Mouse (Mus musculus) lung, postnatal 4 days (tissue): ENCODE measurements at regions not wholly inside any gene's neighbourhood (a gene's known extent, or its start where the extent isn't known, plus 50 kb on each side); places are given as distances from the start of the nearest gene placed in this dataset.
"Not testable (repeated sequence)": the region's sequence is repeated elsewhere in the genome, so short reads cannot be mapped to it uniquely, and the experiment has no call there.

ENCODE experiments used
- DNase-seq, 2 experiments: peaks; one replicate each; pipeline ENCODE4 v3.0.0; 2021

- not testable (repeated sequence) for DNase-seq
Measured at GRCm38 (mm10) chrX:19341231-19342007, 139.7 kb downstream of the Tex13c3 start.

GRCm38 (mm10) chrX:19313286-19313685 lies 167.8 kb downstream of the Tex13c3 start:
- DNase-seq: no peak

- DNase-seq: no peak
Measured at GRCm38 (mm10) chrX:19311809-19312559, 169.1 kb downstream of the Tex13c3 start.

- DNase-seq: no peak
Measured at GRCm38 (mm10) chrX:19311377-19311776, 169.7 kb downstream of the Tex13c3 start.

GRCm38 (mm10) chrX:19288171-19288570 lies 192.9 kb downstream of the Tex13c3 start:
- no peak for DNase-seq

GRCm38 (mm10) chrX:19286431-19286830 lies 194.7 kb downstream of the Tex13c3 start:
- no peak for DNase-seq

- no peak for DNase-seq
Measured at GRCm38 (mm10) chrX:19285773-19286172, 195.3 kb downstream of the Tex13c3 start.

GRCm38 (mm10) chrX:19283078-19283477 lies 198.0 kb downstream of the Tex13c3 start:
- no peak for DNase-seq

GRCm38 (mm10) chrX:19264237-19264636 lies 216.9 kb downstream of the Tex13c3 start:
- DNase-seq: no peak

- no peak for DNase-seq
Measured at GRCm38 (mm10) chrX:19246777-19247619, 234.1 kb downstream of the Tex13c3 start.

GRCm38 (mm10) chrX:19237738-19238261 lies 243.3 kb downstream of the Tex13c3 start:
- peak; percentile 46 to 50 for DNase-seq

GRCm38 (mm10) chrX:19237048-19237737 lies 243.9 kb downstream of the Tex13c3 start:
- DNase-seq: peak; percentile 13 to 24

- no peak for DNase-seq
Measured at GRCm38 (mm10) chrX:19235449-19235848, 245.7 kb downstream of the Tex13c3 start.

- DNase-seq: no peak
Measured at GRCm38 (mm10) chrX:19231823-19232222, 249.3 kb downstream of the Tex13c3 start.

GRCm38 (mm10) chrX:19223336-19223735 lies 257.8 kb downstream of the Tex13c3 start:
- no peak for DNase-seq

GRCm38 (mm10) chrX:19220785-19221496 lies 260.2 kb downstream of the Tex13c3 start:
- DNase-seq: no peak

GRCm38 (mm10) chrX:19219727-19220126 lies 261.4 kb downstream of the Tex13c3 start:
- no peak for DNase-seq

- no peak for DNase-seq
Measured at GRCm38 (mm10) chrX:19219301-19219700, 261.8 kb downstream of the Tex13c3 start.

- DNase-seq: no peak
Measured at GRCm38 (mm10) chrX:19206420-19206819, 274.7 kb downstream of the Tex13c3 start.

GRCm38 (mm10) chrX:19202542-19202941 lies 278.6 kb downstream of the Tex13c3 start:
- DNase-seq: no peak

GRCm38 (mm10) chrX:19201383-19201782 lies 279.7 kb downstream of the Tex13c3 start:
- no peak for DNase-seq

- DNase-seq: no peak
Measured at GRCm38 (mm10) chrX:19199531-19199930, 281.6 kb downstream of the Tex13c3 start.
